Mouse (Mus musculus): ENCODE measurements around the gene Gm12184.

DNA sequence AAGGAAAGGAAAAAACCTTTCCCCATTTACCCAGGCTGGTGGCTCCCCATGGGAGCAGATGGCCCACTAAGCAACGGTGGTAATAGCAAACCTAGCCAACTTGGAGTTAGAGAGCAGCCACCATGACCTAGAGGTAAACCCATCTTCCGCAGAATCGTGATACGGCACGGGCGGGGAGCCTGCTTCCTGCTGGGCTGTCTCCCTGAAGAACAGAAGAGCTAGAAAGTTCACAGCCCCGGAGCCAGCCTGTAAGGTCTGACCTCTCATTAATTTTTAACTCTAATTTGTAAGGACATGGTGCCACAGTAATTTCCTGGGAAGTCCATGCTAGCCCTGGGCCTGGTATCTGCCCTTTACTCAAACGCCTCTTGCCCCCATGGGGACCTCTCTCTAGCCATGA is 35.5 kb downstream of the Gm12184 start:
- no peak for TF ChIP-seq CTCF (conservative IDR thresholded peaks at IDR 0.05; ENCODE audit: low read length)
- TF ChIP-seq POU5F1 (IDR thresholded peaks at IDR 0.05; ENCODE audit: borderline replicate concordance, low read length): no peak
- TF ChIP-seq NANOG (IDR thresholded peaks at IDR 0.05; ENCODE audit: borderline replicate concordance, low read length): no peak
